8 mouse cellular contexts compared by ENCODE assay signal in genomic region chr16:85171976-85172570, GRCm38 (mm10). TPM values are rescaled to one million over a fixed set of nuclear protein-coding genes. Genes with fewer than 3 reads are reported as not detected.
DNase-seq lines count a peak whose midpoint lies in the region; ATAC-seq and TF ChIP-seq lines count a peak whose summit lies in the region.

No protein-coding gene starts in this region.

- peaks cover 7% of the 10 kb centered on the region; the same call in 1 of the 2 replicates for H3K36me3 ChIP-seq in forebrain, embryonic 12.5 days (replicated peaks)
- H3K36me3 ChIP-seq in hindbrain, embryonic 14.5 days (replicated peaks; ENCODE audit: control insufficient read depth, insufficient read depth): peaks cover 10% of the 10 kb centered on the region
- H3K36me3 ChIP-seq in stomach, postnatal 0 days (ENCODE audit: control insufficient read depth, insufficient read depth, low read length): no peaks in the 10 kb centered on the region

- no peak for TF ChIP-seq EP300 in stomach, postnatal 0 days (optimal IDR thresholded peaks at IDR 0.05)

- peaks cover 28% of the 10 kb centered on the region for H3K4me1 ChIP-seq in forebrain, embryonic 12.5 days
- peaks cover 33% of the 10 kb centered on the region for H3K4me1 ChIP-seq in hindbrain, embryonic 14.5 days (replicated peaks; ENCODE audit: control insufficient read depth, insufficient read depth, low read length)
- peaks cover 2% of the 10 kb centered on the region; the same call in 1 of the 2 replicates for H3K4me1 ChIP-seq in stomach, postnatal 0 days (replicated peaks; ENCODE audit: control insufficient read depth, insufficient read depth)

- peak; percentile 62 for TF ChIP-seq CTCF in stomach, postnatal 0 days (IDR thresholded peaks at IDR 0.05; ENCODE audit: low read depth)

- peak overlapping the region; percentile 93 for H3K27ac ChIP-seq in forebrain, embryonic 12.5 days
- H3K27ac ChIP-seq in hindbrain, embryonic 14.5 days: peak overlapping the region; percentile 96
- H3K27ac ChIP-seq in stomach, postnatal 0 days (replicated peaks): peak overlapping the region; percentile 93

- H3K9me3 ChIP-seq in forebrain, embryonic 12.5 days: 0 out of 2 replicates have a peak, but pooled peaks cover 3% of the 10 kb centered on the region
- H3K9me3 ChIP-seq in hindbrain, embryonic 14.5 days (ENCODE audit: control insufficient read depth, low read length): no peaks in the 10 kb centered on the region
- no peaks in the 10 kb centered on the region for H3K9me3 ChIP-seq in stomach, postnatal 0 days (ENCODE audit: control insufficient read depth, low read length)

- H3K9ac ChIP-seq in forebrain, embryonic 12.5 days: peak overlapping the region; percentile 95
- H3K9ac ChIP-seq in hindbrain, embryonic 14.5 days: peak overlapping the region; percentile 99
- H3K9ac ChIP-seq in stomach, postnatal 0 days (ENCODE audit: low read length): peak overlapping the region; percentile 86

- H3K4me2 ChIP-seq in forebrain, embryonic 12.5 days: peak overlapping the region; percentile 62
- H3K4me2 ChIP-seq in hindbrain, embryonic 14.5 days (replicated peaks): peak overlapping the region; percentile 56
- H3K4me2 ChIP-seq in stomach, postnatal 0 days (replicated peaks; ENCODE audit: low read depth): peak overlapping the region; percentile 77

- WGBS in forebrain, embryonic 12.5 days: 0% methylated on average over 9 of the region's 10 CpGs
- 0% methylated on average over 10 of the region's 10 CpGs for WGBS in hindbrain, embryonic 14.5 days
- WGBS in stomach, postnatal 0 days: 2% methylated on average over 10 of the region's 10 CpGs

- H3K4me3 ChIP-seq in forebrain, embryonic 12.5 days (replicated peaks): peak overlapping the region; percentile 83
- H3K4me3 ChIP-seq in hindbrain, embryonic 14.5 days (replicated peaks; ENCODE audit: low read length): peak overlapping the region; percentile 97
- peak overlapping the region; percentile 70 for H3K4me3 ChIP-seq in stomach, postnatal 0 days (ENCODE audit: low read depth, low read length)

- peaks cover 6% of the 10 kb centered on the region for H3K27me3 ChIP-seq in forebrain, embryonic 12.5 days
- H3K27me3 ChIP-seq in hindbrain, embryonic 14.5 days (ENCODE audit: control insufficient read depth, insufficient read depth, low read length): no peaks in the 10 kb centered on the region
- H3K27me3 ChIP-seq in stomach, postnatal 0 days (ENCODE audit: control insufficient read depth, insufficient read depth, low read length): no peaks in the 10 kb centered on the region

- DNase-seq in ES-CJ7 (ENCODE audit: low read depth, low spot score): peak; percentile 58
- peak; percentile 31 to 52 for DNase-seq in adrenal gland, postnatal 36 days
- DNase-seq in hindbrain, embryonic 14.5 days (ENCODE audit: low spot score): peak; percentile 77
- DNase-seq in left cerebral cortex, postnatal 14 days (ENCODE audit: low spot score in 2 of 2): peak; percentile 67 to 73
- peak; percentile 66 for DNase-seq in mesoderm, embryonic 11.5 days (ENCODE audit: low read depth, low spot score)
- no peak for DNase-seq in stomach, postnatal 0 days (ENCODE audit: low spot score)
- no peak for DNase-seq in B cell, adult 2 months

- peak; percentile 68 for ATAC-seq in forebrain, embryonic 12.5 days (ENCODE audit: low FRiP score)
- ATAC-seq in hindbrain, embryonic 14.5 days (ENCODE audit: low FRiP score): peak; percentile 73
- ATAC-seq in stomach, postnatal 0 days (ENCODE audit: low FRiP score, low TSS enrichment): peak; percentile 59

- intact Hi-C loops in left cerebral cortex, postnatal 14 days (cut with DNase I): loop anchor here (2.0 to 5.0 kb wide), 4 partner anchors 85 to 505 kb away; no protein-coding TSS in a partner anchor

RNA-seq across cellular contexts. Expression of gene App, which starts 1.5 kb away (rescaled TPM):
- total RNA-seq in adrenal gland, postnatal 36 days (2021): 100 to 1,000 TPM; 345 to 351 TPM
- 166 and 171 TPM in 2 replicates for polyA plus RNA-seq in forebrain, embryonic 12.5 days (2016; fragmentation: Nextera tagmentation; extraction: Ambion mirVana)
- polyA plus RNA-seq in hindbrain, embryonic 14.5 days (2014; fragmentation: Nextera tagmentation; extraction: Ambion mirVana): 430 and 468 TPM in 2 replicates
- total RNA-seq in left cerebral cortex, postnatal 14 days (2021): 1,000 to 10,000 TPM; 1,293 to 1,298 TPM
- polyA plus RNA-seq in stomach, postnatal 0 days (2015; fragmentation: Nextera tagmentation; extraction: Ambion mirVana): 156 and 159 TPM in 2 replicates

Comparison
In these comparisons a context has a peak if more than half of its experiments do, and no peak if none do; other contexts are left out.
1. DNase-seq: peak in ES-CJ7 (single experiment), adrenal gland, postnatal 36 days (2 of 2), hindbrain, embryonic 14.5 days (single experiment), left cerebral cortex, postnatal 14 days (2 of 2) and mesoderm, embryonic 11.5 days (single experiment); none in stomach, postnatal 0 days (single experiment) and B cell, adult 2 months (0 of 2).
2. Peak in every context shown above with its lines, with median percentiles within 50 percentile points of each other: ATAC-seq, H3K27ac ChIP-seq, H3K4me2 ChIP-seq, H3K4me3 ChIP-seq and H3K9ac ChIP-seq.